Mouse (Mus musculus): Measurements from ENCODE around the gene Podxl. TPM values are rescaled to one million over a fixed set of nuclear protein-coding genes. Genes with fewer than 3 reads are reported as not detected.
A peak's percentile ranks its signal among the peaks of the same experiment; 100 is the strongest.

Gene Podxl
- 10 to 100 TPM; 13.1 to 16.6 TPM for total RNA-seq (2021)
- long read RNA-seq, full-length matches to known transcripts, result 9 of 13 reads
- long read RNA-seq, partial matches to known transcripts, result 0 of 13 reads
- long read RNA-seq, other reads (novel, unspliced or antisense), result 4 of 13 reads

DNA sequence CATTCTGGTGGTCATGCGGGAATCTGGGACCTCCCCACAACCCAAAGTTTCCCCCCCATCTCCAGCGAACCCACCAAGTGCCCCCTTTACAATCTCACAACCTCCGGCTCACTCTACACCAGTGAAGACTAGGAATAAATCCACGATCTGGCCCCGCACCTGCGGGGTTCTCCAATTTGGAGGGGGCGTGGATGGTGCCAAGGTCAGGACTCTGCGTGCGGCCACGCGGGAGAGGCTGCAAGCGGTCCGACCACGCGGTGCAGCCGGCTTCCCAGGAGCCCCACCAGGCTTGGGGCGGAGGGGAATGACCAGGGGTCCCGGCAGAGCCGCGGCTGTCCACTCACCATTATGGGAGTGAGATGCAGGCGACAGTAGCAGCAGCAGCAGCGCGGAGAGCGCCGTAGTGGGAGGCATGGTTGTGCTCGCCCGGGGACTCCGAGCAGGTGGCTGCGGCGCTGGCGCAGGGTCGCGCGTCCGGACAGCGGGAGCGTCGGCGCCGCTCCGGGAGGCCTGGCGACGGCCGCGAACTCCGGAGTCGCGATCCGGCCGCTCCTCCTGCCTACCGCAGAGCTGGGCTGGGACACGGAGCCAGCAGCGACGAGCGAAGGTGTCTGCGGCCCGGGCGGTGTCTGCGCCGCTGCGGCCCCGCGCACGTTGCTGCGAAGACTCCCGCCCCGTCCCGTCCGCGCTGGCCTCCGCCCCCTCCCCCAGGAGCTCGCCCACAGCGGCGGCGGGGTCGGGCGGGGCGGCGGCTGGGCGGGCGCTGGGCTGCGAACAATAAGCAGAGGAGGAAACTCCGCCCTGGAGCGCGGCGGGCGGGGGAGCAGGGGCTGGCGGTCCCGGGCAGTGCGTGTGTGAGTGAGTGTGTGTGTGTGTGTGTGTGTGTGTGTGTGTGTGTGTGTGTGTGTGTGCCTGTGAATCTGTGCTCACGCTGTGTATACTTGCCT is at the start of gene Podxl:
Gene Podxl (minus strand): TSS at position 747 of the 947 bp plus-strand sequence.
- DNase-seq (ENCODE audit: low spot score in 2 of 2), result peak; percentile 28 to 60

DNA sequence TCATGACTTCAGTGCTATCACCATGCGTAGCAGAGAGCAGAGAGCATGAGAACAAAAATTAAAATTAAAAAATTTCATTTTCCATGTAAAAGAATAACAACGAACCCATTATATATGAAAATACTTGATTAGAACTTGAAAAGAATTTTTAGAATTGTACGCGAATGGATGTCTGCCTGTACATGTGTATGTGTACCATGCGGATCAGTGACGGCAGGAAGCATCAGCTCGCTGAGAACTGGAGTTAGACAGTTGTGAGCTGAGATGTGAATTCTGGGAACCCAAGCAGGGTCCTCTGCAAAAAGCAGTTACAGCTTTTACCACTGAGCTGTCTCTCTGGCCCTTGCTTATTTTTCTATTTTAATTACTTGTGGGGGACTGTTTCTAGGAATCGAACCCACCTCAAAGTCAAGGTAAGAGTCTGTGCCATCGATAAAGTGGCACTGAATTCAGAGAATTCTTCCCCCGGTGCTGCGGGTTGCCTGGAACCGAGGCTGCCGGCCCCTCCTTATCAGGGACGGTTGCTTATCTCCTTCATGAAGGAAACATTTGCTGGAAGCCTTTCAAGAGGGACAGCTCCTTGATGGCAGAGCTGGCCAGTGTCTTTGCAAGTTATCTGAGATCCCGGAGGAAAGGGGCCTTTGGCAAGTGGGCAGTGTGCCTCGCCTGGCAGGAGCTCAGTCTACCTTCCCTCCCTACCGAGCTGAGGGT is 48.9 kb upstream of the Podxl start:
- no peak for DNase-seq (ENCODE audit: low spot score in 2 of 2)

DNA sequence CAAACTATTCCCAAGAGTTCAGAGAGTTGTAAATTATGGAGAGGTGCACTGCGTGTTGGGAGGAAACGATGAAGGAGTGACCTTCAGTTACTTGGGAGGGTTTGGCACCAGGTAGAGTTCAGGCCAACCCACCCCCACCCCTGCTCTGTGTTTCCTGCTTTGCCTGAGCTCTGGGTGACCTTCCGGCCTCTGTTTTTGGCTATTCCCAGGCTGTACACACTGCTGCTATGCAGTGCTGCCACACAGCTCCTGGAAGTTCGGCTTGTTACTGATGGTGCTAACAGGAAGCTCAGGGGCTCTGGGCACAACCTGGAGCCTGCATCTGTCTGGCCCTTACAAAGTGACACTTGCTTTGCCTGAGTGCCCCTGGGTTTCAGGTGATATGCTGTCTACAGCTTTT is 42.6 kb upstream of the Podxl start:
- no peak for DNase-seq (ENCODE audit: low spot score in 2 of 2)

DNA sequence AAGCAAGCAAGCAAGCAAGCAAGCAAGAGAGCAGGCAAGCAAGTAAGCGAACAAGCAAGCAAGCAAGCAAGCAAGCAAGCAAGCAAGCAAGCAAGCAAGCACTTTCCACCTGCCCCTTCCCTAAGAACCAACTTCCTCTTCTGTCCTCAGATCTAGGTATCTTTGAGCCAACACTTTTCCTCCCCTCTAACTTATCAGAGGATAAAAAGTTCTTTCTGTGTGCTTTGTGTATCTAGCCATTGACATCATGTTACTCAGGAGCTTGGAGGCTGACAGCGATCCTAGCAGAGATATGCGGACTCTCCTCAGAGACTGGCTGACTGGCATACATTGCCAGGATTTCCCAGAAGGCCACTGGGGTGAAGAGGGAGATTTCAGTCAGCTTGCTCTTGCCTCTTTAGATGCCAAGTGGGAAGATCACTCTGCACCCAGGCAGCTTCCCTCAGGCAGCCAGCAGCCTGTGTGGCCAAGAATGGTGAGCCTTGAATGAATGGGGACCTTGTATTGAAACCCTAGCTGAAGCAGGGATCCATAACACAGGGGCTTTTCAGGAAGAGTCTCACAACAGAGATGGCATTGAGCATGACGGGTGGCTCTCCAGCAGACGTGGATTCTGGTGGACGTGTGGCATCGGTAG is 41.0 kb upstream of the Podxl start:
- DNase-seq (ENCODE audit: low spot score in 2 of 2), result peak in 1 of 2 experiments; percentile 14

DNA sequence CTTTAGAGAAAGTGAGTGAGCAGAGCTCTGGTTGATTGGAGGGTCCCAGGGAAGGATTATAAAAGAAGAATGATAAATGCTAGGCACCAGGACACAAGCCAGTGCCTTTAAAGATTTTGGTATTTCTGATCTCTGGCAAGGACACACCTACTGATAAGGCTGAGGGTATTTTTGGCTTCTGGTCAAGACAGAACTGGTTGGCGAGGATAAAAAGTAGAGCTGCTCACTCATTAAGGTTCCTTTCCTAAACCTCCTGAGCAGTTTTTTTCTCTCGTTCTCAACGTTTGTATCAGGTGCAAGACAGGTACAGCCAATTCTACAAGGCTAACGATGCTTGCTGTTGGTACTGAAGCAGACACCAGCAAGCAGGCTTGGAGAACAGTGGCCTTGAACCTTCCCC is 38.7 kb upstream of the Podxl start:
- DNase-seq (ENCODE audit: low spot score in 2 of 2), result no peak

DNA sequence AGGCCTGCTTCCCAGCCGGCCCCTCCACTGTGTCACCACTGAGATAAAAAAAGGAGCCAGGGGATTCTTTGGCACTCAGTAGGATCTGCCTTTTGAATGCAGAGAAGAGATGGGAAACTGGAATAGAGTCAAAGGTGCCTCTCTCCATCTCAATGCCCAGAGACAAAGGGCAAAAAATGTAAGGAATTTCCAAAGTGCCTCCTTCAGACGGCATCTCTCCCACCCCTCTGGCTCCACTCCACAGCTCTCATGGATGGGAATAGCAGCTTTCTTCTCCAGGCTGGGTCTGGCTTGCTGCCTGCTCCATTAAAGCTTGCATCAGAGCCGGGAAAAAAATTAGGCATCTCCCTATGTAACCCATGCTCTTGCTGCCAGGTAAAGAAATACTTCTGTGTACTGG is 37.4 kb upstream of the Podxl start:
- peak in 1 of 2 experiments; percentile 16 for DNase-seq (ENCODE audit: low spot score in 2 of 2)

DNA sequence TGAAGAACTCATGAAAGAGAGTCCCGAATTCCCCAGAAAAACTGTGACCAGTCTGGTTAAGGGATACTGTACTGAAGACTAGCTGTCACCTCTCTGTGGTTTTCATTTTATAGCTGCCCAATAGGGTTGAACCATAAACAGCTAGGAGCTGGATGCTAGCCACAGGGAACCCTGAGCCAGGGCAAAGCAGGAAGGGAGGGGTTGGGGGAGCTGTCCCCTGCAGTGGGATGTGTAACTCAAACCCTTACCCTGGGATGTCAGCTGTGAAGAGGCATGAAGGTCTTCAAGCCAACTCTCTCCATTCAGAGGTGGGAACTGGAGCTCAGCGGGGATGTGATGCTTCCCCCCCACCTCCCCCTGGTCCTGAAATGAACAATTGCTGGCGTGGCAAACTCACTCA is 36.1 kb upstream of the Podxl start:
- DNase-seq (ENCODE audit: low spot score in 2 of 2), result no peak

DNA sequence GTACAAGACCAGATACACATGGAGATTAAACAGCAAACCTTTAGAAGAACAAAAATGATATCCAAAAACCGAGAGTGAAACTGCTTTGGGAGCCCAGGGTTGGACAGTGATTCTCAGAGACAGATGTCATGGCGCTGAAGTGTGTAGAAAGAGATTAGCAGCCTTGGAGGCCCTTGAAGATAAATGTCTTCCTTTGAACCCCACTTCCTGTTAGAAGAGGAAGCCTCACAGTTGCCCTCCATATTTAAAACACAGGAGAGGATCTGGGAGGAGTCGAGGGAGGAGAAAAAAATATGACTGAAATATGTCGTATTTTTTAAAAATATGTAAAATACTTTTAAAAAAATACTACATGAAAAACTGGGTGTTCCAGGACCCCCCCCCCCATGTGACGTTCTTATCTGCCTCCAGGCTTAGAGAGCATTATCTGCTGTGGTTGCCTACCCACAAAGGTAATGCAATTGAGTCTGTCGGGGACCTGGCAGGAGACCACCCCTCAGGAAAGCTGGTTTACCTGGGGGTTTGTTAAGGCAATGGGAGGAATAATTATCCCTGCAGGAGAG is 34.6 kb upstream of the Podxl start:
- no peak for DNase-seq (ENCODE audit: low spot score in 2 of 2)

DNA sequence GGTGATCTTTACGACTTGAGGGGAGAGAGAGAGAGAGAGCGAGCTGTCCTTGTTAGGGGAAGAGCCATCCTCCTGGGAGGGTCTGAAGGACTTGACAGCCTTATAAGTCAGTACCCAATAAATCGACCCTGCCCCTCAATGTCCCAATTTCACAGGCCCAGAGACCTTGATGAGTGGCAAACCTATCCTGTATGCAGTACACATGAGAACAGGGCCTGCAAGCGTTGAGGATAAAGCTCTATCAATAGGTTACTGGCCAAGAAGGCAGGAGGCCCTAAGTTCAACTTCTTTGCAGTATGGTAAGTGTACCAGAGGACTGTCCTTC is 33.3 kb upstream of the Podxl start:
- DNase-seq (ENCODE audit: low spot score in 2 of 2), result no peak

DNA sequence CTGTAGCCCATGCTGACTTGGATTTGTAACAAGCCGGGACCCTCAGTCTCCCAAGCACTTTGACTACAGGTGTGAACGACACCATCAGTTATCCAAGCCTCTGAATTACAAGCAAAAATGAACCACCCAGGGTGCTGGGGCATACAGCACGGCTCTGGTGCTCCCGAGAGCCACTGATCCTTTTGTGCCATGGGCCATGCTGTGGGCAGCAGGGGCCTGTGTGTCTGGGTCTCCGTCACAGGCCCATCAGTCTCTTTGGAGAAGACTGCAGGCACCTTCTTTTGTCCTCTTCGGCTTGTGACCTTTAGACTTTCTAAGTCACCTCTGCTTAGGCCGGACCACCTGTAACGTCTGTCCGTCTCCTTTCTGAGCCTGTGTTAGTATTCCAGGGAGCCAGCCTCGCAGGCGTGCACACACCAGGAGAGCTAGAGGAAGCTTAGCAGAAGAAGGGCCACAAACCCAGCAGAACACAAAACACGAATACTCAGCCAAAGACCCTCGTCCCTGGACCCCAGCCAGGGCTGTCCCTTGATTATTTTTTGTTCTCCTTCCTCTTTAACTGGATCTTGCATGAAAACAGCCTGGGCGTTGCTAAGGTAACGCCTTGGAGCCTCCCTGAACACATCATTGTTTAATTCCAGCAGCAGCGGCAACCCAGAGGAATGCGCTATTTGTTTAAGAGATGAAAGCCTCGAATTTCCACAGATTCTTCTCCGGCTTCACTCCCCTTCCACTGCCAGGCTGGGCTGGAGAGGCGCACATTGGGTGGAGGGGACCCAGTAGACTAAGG is 32.8 kb upstream of the Podxl start:
- peak; percentile 42 to 71 for DNase-seq (ENCODE audit: low spot score in 2 of 2)

DNA sequence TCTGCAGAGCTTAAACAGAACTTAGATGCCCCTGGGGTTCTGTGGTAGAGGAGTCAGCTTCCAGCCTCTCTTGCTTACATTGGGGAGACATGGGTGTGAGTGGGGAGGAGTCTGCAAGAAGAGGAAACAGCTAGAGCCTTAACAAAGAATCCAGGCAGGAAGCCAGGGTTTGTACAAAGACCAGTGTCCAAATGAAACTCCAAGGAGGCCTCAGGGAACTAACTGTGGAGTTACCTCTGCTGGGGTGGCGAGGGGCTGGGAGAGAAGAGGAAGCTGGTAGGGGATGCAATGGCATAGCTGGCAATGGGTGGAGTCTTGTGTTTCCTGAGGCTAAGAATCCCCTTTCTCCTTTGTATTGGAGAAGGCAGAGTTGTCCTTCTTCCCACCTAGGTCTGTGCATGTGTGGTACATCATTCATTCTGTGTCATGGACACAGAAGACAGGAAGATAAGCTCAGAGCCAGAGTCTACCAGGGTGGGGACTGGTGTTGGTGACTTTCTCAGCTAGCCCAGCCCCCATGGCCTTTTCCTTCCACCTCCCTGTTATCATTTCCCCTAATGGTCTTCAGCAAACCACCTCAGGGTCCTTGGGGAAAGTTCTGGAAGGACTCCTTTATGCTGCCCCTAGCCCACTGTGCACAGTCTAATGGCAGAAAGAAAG is 28.9 kb upstream of the Podxl start:
- no peak for DNase-seq (ENCODE audit: low spot score in 2 of 2)

DNA sequence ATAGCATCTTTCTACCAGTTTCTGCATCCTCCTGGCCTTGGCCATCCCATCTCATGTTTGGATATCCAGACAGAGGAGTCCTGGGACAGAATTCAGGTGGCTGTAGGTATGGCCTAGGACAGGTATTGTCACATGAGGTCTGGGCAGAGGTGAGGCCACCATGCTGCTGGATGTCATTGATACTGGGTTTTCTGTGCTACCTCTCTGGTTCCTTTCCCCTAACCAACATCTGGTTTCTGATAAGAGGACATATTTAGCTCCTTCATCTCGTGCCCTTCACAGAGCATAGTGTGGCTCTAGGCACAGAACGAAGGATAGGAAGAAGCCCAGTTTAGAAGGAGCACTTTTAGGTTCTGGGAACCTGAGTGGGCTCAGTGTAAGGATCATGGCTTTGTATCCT is 28.3 kb upstream of the Podxl start:
- no peak for DNase-seq (ENCODE audit: low spot score in 2 of 2)

DNA sequence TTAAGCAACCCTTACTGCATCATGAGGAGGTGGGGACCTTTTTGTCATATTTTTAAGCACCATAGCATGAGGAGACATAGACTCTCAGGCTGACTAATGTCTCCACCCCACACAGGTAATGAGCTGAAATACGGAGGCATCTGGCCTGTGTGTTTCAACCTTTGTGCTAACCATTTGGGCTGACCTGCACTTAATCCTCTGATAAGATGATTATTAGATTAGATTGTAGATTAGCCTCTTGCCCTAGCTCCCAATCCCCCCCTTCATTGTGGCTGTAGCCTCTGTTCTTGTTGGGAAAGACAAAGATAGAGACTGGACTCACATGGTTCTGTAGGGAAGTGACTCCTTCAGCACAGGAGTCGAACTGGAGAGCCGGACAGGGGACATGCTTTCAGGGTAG is 27.9 kb upstream of the Podxl start:
- no peak for DNase-seq (ENCODE audit: low spot score in 2 of 2)

DNA sequence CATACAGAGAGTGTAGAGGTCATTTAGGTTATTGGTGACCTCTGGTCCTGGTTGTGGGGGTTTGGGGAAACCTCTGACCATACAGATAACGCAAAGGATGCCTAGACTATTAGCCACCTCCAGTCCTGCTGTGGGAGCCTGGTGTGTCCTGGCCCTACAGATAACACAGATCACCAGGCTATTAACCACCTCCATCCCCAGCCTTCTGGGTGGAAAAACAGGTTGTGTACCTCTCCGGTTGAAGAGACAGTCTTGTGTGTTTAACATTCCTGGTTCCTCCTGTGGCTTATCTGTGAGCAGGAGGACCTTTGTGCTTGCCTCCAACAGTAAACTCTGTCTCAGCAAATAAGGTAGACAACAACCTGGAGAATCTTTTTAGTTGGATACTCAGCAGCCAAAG is 27.0 kb upstream of the Podxl start:
- DNase-seq (ENCODE audit: low spot score in 2 of 2), result no peak

DNA sequence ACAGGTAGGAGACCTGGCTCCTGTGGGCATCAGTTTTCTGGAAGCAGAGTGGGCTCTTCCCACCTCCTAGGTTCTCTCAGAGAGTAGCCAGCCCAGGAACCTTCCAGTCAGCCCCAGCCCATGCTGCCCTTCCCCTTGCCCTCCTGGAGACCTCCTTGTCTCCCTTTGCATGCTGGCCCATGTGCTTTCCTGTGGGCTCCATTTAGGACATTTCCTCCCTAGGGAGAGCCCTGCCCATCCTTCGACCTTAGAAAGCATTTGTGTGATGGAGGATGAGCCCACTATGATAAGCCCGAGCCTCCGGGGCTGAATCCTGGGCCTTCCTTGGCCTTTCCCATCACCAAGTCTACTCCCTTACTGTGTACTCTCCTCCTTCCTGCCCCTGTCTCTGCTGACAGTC is 25.5 kb upstream of the Podxl start:
- no peak for DNase-seq (ENCODE audit: low spot score in 2 of 2)

DNA sequence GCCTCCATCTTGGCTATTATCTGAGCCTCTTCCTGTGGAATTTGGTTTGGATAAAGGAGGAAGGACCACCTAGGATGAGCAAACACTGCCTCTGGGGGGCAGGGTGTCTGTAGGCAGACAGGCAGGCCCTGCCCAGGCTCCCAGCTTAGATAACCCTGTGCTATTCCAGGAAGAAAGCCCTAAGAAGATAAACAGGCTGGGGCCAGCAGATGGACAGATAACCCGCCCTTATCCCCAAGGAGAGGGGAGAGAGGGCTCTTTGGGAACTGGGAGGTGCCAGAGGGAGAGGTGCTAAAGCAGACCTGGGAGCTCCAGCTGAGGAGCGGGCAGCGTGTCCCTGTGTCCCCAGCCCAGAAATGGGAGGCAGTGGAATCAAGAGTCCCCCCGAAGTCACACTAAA is 23.9 kb upstream of the Podxl start:
- DNase-seq (ENCODE audit: low spot score in 2 of 2), result no peak

DNA sequence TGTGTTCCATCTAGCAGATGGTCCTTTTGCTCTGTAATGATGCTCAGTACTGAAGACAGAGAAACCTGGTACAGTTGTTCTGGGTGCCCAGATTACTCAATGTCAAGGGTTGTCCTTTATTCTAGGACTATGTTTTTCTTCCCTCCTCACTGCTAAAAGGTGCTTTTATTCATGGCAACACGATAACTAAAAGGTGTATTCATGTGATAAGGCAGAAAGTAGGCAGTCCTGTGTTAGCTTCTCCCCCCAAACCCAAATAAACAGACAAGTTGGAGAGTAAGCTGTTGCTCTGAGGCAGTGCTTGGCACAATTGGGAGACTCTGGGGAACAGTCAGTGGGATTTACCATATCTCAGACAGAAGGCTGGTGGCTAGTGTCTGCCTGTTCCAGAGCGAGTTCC is 22.3 kb upstream of the Podxl start:
- no peak for DNase-seq (ENCODE audit: low spot score in 2 of 2)

DNA sequence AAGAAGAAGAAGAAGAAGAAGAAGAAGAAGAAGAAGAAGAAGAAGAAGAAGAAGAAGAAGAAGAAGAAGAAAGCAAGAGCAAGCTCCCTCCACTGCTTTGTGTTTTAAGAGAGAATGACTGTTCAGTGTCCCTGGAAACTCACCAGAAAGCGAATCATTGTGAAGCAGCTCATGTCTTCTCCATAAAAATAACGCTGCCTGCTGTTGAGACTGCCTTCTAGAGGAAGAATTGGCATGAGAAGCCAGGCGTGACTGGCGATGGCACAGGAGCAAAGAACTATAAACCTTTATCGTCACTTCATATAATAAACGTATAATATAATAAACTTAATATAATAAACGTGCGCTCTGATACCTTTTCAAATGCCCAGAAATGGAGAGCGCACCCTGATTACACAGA is 12.4 kb upstream of the Podxl start:
- peak in 1 of 2 experiments; percentile 68 for DNase-seq (ENCODE audit: low spot score in 2 of 2)

DNA sequence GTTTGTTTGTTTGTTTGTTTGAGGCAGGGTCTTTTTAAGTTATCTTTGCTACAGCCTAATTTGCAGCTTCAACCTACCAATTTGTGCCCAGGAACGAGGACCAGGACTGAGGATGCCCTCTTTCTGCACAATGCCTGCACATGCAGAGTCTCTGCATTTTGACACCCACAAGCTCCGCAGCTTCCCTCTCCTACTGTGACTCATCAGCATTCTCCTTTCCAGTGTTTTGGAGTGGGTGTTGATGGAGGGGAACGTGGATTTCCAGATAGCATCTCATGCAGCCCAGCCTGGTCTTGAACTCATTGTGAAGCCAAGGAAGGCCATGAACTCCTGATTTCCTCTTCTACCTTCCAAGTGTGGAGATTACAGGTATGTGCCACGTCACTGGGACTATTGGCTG is 11.3 kb upstream of the Podxl start:
- DNase-seq (ENCODE audit: low spot score in 2 of 2), result peak; percentile 37 to 58

DNA sequence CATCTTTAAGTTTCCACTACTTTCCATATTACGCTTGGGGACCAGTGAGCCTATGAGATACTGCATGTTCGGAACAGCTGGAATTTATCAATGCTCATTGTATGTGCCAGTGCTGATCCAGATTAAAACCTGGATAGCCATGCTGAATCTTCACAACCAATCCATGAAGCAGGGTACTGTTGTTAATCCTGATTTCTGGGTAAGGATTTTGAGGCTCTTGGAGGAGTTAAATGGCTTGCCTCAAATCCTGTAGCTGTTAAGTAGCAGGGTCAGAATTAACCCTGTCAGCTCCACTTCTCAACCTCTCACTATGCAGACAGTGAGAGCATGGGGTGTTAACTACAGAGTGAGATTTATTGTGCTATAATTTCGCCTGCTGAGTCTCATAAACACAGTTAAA is 7.7 kb upstream of the Podxl start:
- DNase-seq (ENCODE audit: low spot score in 2 of 2), result no peak
